Mouse (Mus musculus) ovary, postnatal 36 days (tissue): ENCODE measurements around the gene Ttc16.

Experiments
- DNase-seq: peaks from one replicate; pipeline ENCODE4 v3.0.0; 2022; ENCODE audit warnings: low spot score, mixed read lengths

The Ttc16 gene

GRCm38 (mm10) chr2:32775359-32776074 lies at the start of gene Ttc16, which contains the start of gene Ptrh1:
TSS of gene Ttc16 (minus strand) at chr2:32775633.
TSS of gene Ptrh1 (plus strand) at chr2:32775786.
- peak; percentile 96 for DNase-seq

- DNase-seq: no peak
Measured at GRCm38 (mm10) chr2:32824778-32825177, 49.3 kb upstream of the Ttc16 start.

GRCm38 (mm10) chr2:32824181-32824580 lies 48.7 kb upstream of the Ttc16 start:
- DNase-seq: no peak

- no peak for DNase-seq
Measured at GRCm38 (mm10) chr2:32823579-32824154, 48.2 kb upstream of the Ttc16 start.

- DNase-seq: no peak
Measured at GRCm38 (mm10) chr2:32823153-32823552, 47.7 kb upstream of the Ttc16 start.

- no peak for DNase-seq
Measured at GRCm38 (mm10) chr2:32822643-32823042, 47.2 kb upstream of the Ttc16 start.

- DNase-seq: no peak
Measured at GRCm38 (mm10) chr2:32821041-32821802, 45.8 kb upstream of the Ttc16 start.

GRCm38 (mm10) chr2:32818208-32818607 lies 42.8 kb upstream of the Ttc16 start:
- no peak for DNase-seq

- DNase-seq: no peak
Measured at GRCm38 (mm10) chr2:32817589-32817988, 42.2 kb upstream of the Ttc16 start.

- DNase-seq: no peak
Measured at GRCm38 (mm10) chr2:32816946-32817581, 41.6 kb upstream of the Ttc16 start.

GRCm38 (mm10) chr2:32816497-32816896 lies 41.1 kb upstream of the Ttc16 start:
- DNase-seq: no peak

GRCm38 (mm10) chr2:32811959-32812358 lies 36.5 kb upstream of the Ttc16 start:
- DNase-seq: no peak

- DNase-seq: no peak
Measured at GRCm38 (mm10) chr2:32808816-32809566, 33.6 kb upstream of the Ttc16 start.

GRCm38 (mm10) chr2:32798251-32798962 lies 23.0 kb upstream of the Ttc16 start:
- no peak for DNase-seq

- DNase-seq: no peak
Measured at GRCm38 (mm10) chr2:32795748-32796418, 20.4 kb upstream of the Ttc16 start.

- peak; percentile 29 for DNase-seq
Measured at GRCm38 (mm10) chr2:32791297-32791696, 15.9 kb upstream of the Ttc16 start.

- DNase-seq: no peak
Measured at GRCm38 (mm10) chr2:32788581-32788980, 13.1 kb upstream of the Ttc16 start.

GRCm38 (mm10) chr2:32787176-32787575 lies 11.7 kb upstream of the Ttc16 start:
- no peak for DNase-seq

- no peak for DNase-seq
Measured at GRCm38 (mm10) chr2:32784048-32784681, 8.7 kb upstream of the Ttc16 start, which contains the start of gene Cfap157. TSS of gene Cfap157 (minus strand) at chr2:32784428.

GRCm38 (mm10) chr2:32781710-32782109 lies 6.3 kb upstream of the Ttc16 start:
- no peak for DNase-seq
